Mouse (Mus musculus) kidney, adult 8-10 months (tissue): ENCODE measurements at regions not wholly inside any gene's neighbourhood (a gene's known extent, or its start where the extent isn't known, plus 50 kb on each side); places are given as distances from the start of the nearest gene placed in this dataset.

Source experiments
- DNase-seq, 2 experiments: peaks; one replicate each; pipeline ENCODE4 v3.0.0; 2022

- DNase-seq = no peak
These were observed 98.3 kb downstream of the Rplp1 start for GRCm38 (mm10) chr9:61815995-61816394.

- no peak for DNase-seq
These were observed 101.1 kb downstream of the Rplp1 start for GRCm38 (mm10) chr9:61813291-61813690.

GRCm38 (mm10) chr9:61812315-61812714 lies 102.0 kb downstream of the Rplp1 start:
- peak; percentile 17 to 20 for DNase-seq

- no peak for DNase-seq
These were observed 103.9 kb downstream of the Rplp1 start for GRCm38 (mm10) chr9:61810456-61810855.

- DNase-seq = no peak
These were observed 105.8 kb downstream of the Rplp1 start for GRCm38 (mm10) chr9:61808351-61809225.

GRCm38 (mm10) chr9:61805971-61806370 lies 108.4 kb downstream of the Rplp1 start:
- no peak for DNase-seq

- no peak for DNase-seq
These were observed 110.8 kb downstream of the Rplp1 start for GRCm38 (mm10) chr9:61803555-61803954.

- DNase-seq = no peak
These were observed 111.6 kb downstream of the Rplp1 start for GRCm38 (mm10) chr9:61802694-61803093.

- no peak for DNase-seq
These were observed 114.8 kb downstream of the Rplp1 start for GRCm38 (mm10) chr9:61799535-61799934.

- DNase-seq = no peak
These were observed 118.4 kb downstream of the Rplp1 start for GRCm38 (mm10) chr9:61795910-61796309.

GRCm38 (mm10) chr9:61791435-61792064 lies 122.8 kb downstream of the Rplp1 start:
- no peak for DNase-seq

GRCm38 (mm10) chr9:61790849-61791248 lies 123.5 kb downstream of the Rplp1 start:
- no peak for DNase-seq

- DNase-seq = no peak
These were observed 125.1 kb downstream of the Rplp1 start for GRCm38 (mm10) chr9:61789066-61789897.

GRCm38 (mm10) chr9:61781469-61781868 lies 132.9 kb downstream of the Rplp1 start:
- DNase-seq = no peak

GRCm38 (mm10) chr9:61780186-61780939 lies 134.0 kb downstream of the Rplp1 start:
- no peak for DNase-seq

- DNase-seq = no peak
These were observed 135.2 kb downstream of the Rplp1 start for GRCm38 (mm10) chr9:61779165-61779564.

GRCm38 (mm10) chr9:61776446-61776845 lies 137.9 kb downstream of the Rplp1 start:
- no peak for DNase-seq

- DNase-seq = no peak
These were observed 144.0 kb downstream of the Rplp1 start for GRCm38 (mm10) chr9:61770207-61770955.

- DNase-seq = no peak
These were observed 148.2 kb downstream of the Rplp1 start for GRCm38 (mm10) chr9:61766187-61766586.

GRCm38 (mm10) chr9:61765366-61765765 lies 149.0 kb downstream of the Rplp1 start:
- no peak for DNase-seq

- no peak for DNase-seq
These were observed 156.5 kb downstream of the Rplp1 start for GRCm38 (mm10) chr9:61757806-61758205.
